Mouse (Mus musculus) forebrain, postnatal 0 days (tissue): Measurements from ENCODE around the gene Ccnf. TPM values are rescaled to one million over a fixed set of nuclear protein-coding genes. Genes with fewer than 3 reads are reported as not detected.

Source experiments
- ATAC-seq: fragments of 200-750 bp; cut with Nextera tagmentation; 2 replicates; pipeline ENCODE4 v1.8.0; 2017; ENCODE audit warnings: mild to moderate bottlenecking, moderate library complexity
- DNase-seq: peaks from one replicate; pipeline ENCODE4 v3.0.0-alpha.2; 2015
- H3K27ac ChIP-seq: fragments of 300-500 bp; sonication (generic); 2 replicates; pipeline ENCODE4 v1.5.1; 2014; ENCODE audit warnings: low read depth, mild to moderate bottlenecking, antibody characterized with exemption, low read length, moderate library complexity, mixed read lengths
- H3K27me3 ChIP-seq: fragments of 300-500 bp; sonication (generic); 2 replicates; pipeline ENCODE4 v1.6.1; 2014; ENCODE audit warnings: mild to moderate bottlenecking, low read length, mixed read lengths; ENCODE audit not compliant: insufficient read depth
- H3K36me3 ChIP-seq: fragments of 300-500 bp; sonication (generic); 2 replicates; pipeline ENCODE4 v1.6.1; 2014; ENCODE audit warnings: mild to moderate bottlenecking, moderate library complexity; ENCODE audit not compliant: insufficient read depth
- H3K4me1 ChIP-seq: fragments of 300-500 bp; sonication (generic); 2 replicates; pipeline ENCODE4 v1.6.1; 2014; ENCODE audit warnings: antibody characterized with exemption; ENCODE audit not compliant: insufficient read depth
- H3K4me2 ChIP-seq: fragments of 300-500 bp; sonication (generic); 2 replicates; pipeline ENCODE4 v1.6.1; 2014; ENCODE audit warnings: low read depth, mild to moderate bottlenecking, moderate library complexity
- H3K4me3 ChIP-seq: fragments of 300-500 bp; sonication (generic); 2 replicates; pipeline ENCODE4 v1.5.1; 2014; ENCODE audit warnings: low read depth, low read length, mixed read lengths
- H3K9ac ChIP-seq: fragments of 300-500 bp; sonication (generic); 2 replicates; pipeline ENCODE4 v1.6.1; 2014; ENCODE audit warnings: mild to moderate bottlenecking
- H3K9me3 ChIP-seq: fragments of 300-500 bp; sonication (generic); 2 replicates; pipeline ENCODE4 v1.6.1; 2016; ENCODE audit warnings: low read length
- CTCF ChIP-seq: sonication (generic); IDR thresholded peaks from 2 replicates; pipeline ENCODE4 v1.5.1; 2016; ENCODE audit warnings: antibody characterized with exemption, control low read depth, low read depth
- WGBS: fragments of 180-500 bp; shearing (Covaris S2); extraction: QIAGEN DNeasy Blood & Tissue Kit; methylation state at CpG from one replicate; pipeline ENCODE4 v1.1.7; 2014; 5-methylcytosine and 5-hydroxymethylcytosine counted together
- polyA plus RNA-seq: library from polyadenylated mRNA; unstranded; fragments of >200 nt; fragmentation: Nextera tagmentation; extraction: Ambion mirVana; gene quantifications from 2 replicates; pipeline ENCODE4 v1.2.1, GENCODE M21; 2015
- total RNA-seq: library from RNA; depleted of rRNA; stranded (reverse); fragments of >200 nt; gene quantifications from 2 replicates; pipeline ENCODE4 v1.2.3, GENCODE M21; 2014

The Ccnf gene
- total and polyA plus RNA-seq, 2 experiments from 2014 or later = 6.9 to 7.4 TPM

- Histone ChIP-seq H3K36me3 (no peaks in the 10 kb centered on the region), H3K4me1 (no peaks in the 10 kb centered on the region), H3K27me3 (no peaks in the 10 kb centered on the region), H3K9ac (no peak overlapping the region), H3K27ac (no peak overlapping the region), H3K4me3 (no peak overlapping the region), H3K9me3 (no peaks in the 10 kb centered on the region), H3K4me2 (no peak overlapping the region)
- WGBS = 84% methylated on average over 4 of the region's 4 CpGs
- no peak for DNase-seq
- ATAC-seq = no peak
- no peak for TF ChIP-seq CTCF
These were observed 28.6 kb upstream of the Ccnf start for GRCm38 (mm10) chr17:24279907-24280306.

DNA sequence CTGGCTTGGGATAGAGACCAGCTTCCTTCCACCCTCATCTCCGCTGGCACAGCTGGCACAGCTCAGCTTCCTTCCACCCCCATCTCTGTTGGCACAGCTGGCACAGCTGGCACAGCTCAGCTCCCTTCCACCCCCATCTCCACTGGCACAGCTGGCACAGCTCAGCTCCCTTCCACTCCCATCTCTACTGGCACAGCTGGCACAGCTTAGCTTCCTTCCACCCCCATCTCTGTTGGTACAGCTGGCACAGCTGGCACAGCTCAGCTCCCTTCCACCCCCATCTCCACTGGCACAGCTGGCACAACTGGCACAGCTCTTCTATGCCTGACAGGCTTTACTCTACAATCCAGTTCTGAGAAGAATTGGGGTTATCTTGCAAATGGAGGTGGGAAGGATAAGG lies 15.8 kb upstream of the Ccnf start:
- no peaks in the 10 kb centered on the region for H3K4me1 ChIP-seq
- ATAC-seq (no peak), DNase-seq (no peak)
- no peak overlapping the region for H3K27ac ChIP-seq
- H3K27me3 ChIP-seq = no peaks in the 10 kb centered on the region
- H3K4me3 ChIP-seq = no peak overlapping the region
- H3K4me2 ChIP-seq = no peak overlapping the region
- TF ChIP-seq CTCF = no peak
- WGBS = 89% methylated on average over 1 of the region's 1 CpGs
- no peaks in the 10 kb centered on the region for H3K36me3 ChIP-seq
- H3K9ac ChIP-seq = no peak overlapping the region
- H3K9me3 ChIP-seq = no peaks in the 10 kb centered on the region

- H3K36me3 ChIP-seq = no peaks in the 10 kb centered on the region
- H3K4me3 ChIP-seq = no peak overlapping the region
- TF ChIP-seq CTCF = no peak
- H3K9ac ChIP-seq = no peak overlapping the region
- no peaks in the 10 kb centered on the region for H3K9me3 ChIP-seq
- H3K4me1 ChIP-seq = no peaks in the 10 kb centered on the region
- no peak overlapping the region for H3K27ac ChIP-seq
- no peaks in the 10 kb centered on the region for H3K27me3 ChIP-seq
- WGBS = 67% methylated on average over 2 of the region's 2 CpGs
- no peak overlapping the region for H3K4me2 ChIP-seq
- DNase-seq (no peak), ATAC-seq (no peak)
These were observed 13.5 kb upstream of the Ccnf start for GRCm38 (mm10) chr17:24264766-24265165.

DNA sequence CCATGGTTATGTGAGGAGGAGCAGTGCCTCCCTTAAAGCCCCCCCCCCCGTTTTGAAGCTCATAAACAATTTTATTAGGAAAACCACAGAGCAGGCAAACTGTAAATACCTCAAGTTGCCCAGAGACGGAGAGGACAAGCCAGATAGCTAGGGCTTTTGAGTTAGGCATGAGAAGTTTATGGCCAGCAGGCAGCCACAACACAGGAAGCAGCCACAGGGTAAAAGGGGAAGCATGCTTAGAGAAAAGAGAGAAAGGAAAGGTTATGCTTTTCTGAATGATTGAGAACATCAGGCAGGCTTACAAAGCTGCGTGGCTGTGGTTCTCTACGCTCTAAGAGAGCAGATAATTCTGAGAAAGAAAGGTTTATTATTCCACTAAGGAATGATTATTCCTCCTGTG lies 9.2 kb upstream of the Ccnf start:
- Histone ChIP-seq H3K4me1 (no peaks in the 10 kb centered on the region), H3K9me3 (no peaks in the 10 kb centered on the region), H3K4me3 (no peak overlapping the region), H3K27ac (no peak overlapping the region), H3K9ac (no peak overlapping the region), H3K27me3 (no peaks in the 10 kb centered on the region), H3K36me3 (no peaks in the 10 kb centered on the region), H3K4me2 (no peak overlapping the region)
- no peak for DNase-seq
- ATAC-seq = no peak
- 73% methylated on average over 4 of the region's 4 CpGs for WGBS
- no peak for TF ChIP-seq CTCF

DNA sequence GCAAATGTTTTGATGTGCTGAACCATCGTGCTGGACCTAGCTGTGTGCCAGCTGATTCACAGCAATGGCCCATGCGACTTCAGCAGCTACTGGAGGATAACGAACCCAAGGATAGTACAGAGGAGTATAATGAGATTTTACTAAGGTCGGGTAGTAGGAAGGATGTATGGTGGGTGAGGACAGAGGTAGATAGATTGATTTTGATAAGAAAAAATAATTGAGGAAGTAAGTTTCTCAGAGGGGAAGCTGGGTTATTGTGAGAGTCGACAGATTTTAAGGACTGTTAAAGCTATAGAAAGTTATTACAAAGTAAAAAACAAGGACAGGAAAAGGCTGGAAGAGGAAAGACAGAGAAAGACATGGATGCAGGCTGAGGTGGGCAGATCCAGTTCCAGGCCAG lies 8.4 kb upstream of the Ccnf start:
- TF ChIP-seq CTCF = no peak
- no peaks in the 10 kb centered on the region for H3K4me1 ChIP-seq
- no peaks in the 10 kb centered on the region for H3K36me3 ChIP-seq
- H3K4me3 ChIP-seq = no peak overlapping the region
- no peak overlapping the region for H3K4me2 ChIP-seq
- ATAC-seq (no peak), DNase-seq (no peak)
- 67% methylated on average over 5 of the region's 5 CpGs for WGBS
- no peak overlapping the region for H3K27ac ChIP-seq
- no peak overlapping the region for H3K9ac ChIP-seq
- no peaks in the 10 kb centered on the region for H3K9me3 ChIP-seq
- H3K27me3 ChIP-seq = no peaks in the 10 kb centered on the region

DNA sequence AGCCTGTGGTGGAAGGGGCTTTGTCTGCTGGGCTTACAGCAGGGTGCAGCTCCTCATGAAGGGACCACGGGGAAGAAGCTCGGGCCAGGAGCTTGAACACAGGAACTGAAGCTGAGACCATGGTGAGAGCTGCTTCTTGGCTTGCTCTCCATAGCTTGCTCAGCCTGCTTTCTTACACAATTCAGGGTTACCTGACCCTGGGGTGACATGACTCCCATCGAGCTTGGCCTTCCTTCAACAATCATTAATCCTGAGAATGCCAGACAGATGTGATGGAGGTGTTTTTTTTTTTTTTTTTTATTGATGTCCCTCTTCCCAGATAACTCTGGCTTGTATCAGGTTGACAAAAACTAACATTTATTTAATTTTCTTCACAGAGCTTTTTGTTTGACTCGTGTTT lies 7.7 kb upstream of the Ccnf start:
- Histone ChIP-seq H3K9me3 (no peaks in the 10 kb centered on the region), H3K27me3 (no peaks in the 10 kb centered on the region), H3K4me2 (no peak overlapping the region), H3K36me3 (no peaks in the 10 kb centered on the region), H3K4me1 (no peaks in the 10 kb centered on the region), H3K27ac (no peak overlapping the region), H3K4me3 (no peak overlapping the region), H3K9ac (no peak overlapping the region)
- DNase-seq (no peak), ATAC-seq (no peak)
- WGBS = 71% methylated on average over 4 of the region's 4 CpGs
- TF ChIP-seq CTCF = no peak

- no peak for ATAC-seq
- Histone ChIP-seq H3K27me3 (no peaks in the 10 kb centered on the region), H3K27ac (no peak overlapping the region), H3K4me1 (0 out of 2 replicates have a peak, but pooled peaks cover 7% of the 10 kb centered on the region), H3K9ac (no peak overlapping the region), H3K36me3 (peaks cover 6% of the 10 kb centered on the region; the same call in 1 of the 2 replicates), H3K9me3 (no peaks in the 10 kb centered on the region), H3K4me2 (no peak overlapping the region), H3K4me3 (no peak overlapping the region)
- no peak for DNase-seq
- WGBS = 93% methylated on average over 2 of the region's 2 CpGs
- no peak for TF ChIP-seq CTCF
These were observed 1.0 kb upstream of the Ccnf start for GRCm38 (mm10) chr17:24252329-24252728.

DNA sequence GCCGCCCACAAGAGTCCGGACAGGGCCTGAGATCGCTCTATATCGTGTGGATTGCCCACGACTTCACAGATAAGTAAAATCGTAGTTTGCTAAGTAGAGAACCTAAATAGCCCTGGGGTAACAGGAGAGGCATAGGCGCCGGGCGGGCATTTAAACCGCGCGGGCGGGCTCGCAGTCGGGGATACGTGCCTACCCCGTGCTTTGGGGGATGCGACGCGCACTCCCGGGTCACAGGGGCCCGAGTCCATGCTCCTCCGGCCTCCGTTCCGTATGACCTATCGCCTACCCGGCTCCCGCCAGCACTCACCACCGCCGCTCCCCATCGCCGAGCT lies 330 bp downstream of the Ccnf start:
- H3K4me2 ChIP-seq = peak overlapping the region; percentile 83
- DNase-seq (no peak), ATAC-seq (peak; percentile 63)
- no peak overlapping the region for H3K27ac ChIP-seq
- H3K36me3 ChIP-seq = peaks cover 6% of the 10 kb centered on the region; the same call in 1 of the 2 replicates
- under 1% methylated on average over 32 of the region's 32 CpGs for WGBS
- peak overlapping the region; percentile 60 for H3K9ac ChIP-seq
- peak overlapping the region; percentile 57 for H3K4me3 ChIP-seq
- no peak for TF ChIP-seq CTCF
- H3K9me3 ChIP-seq = no peaks in the 10 kb centered on the region
- H3K27me3 ChIP-seq = no peaks in the 10 kb centered on the region
- H3K4me1 ChIP-seq = 0 out of 2 replicates have a peak, but pooled peaks cover 7% of the 10 kb centered on the region
